Mouse (Mus musculus) C2C12 (cell line): Measurements from ENCODE around the gene Pigq. TPM values are rescaled to one million over a fixed set of nuclear protein-coding genes. Genes with fewer than 3 reads are reported as not detected.

ENCODE experiments used
- H3K27me3 ChIP-seq: one replicate; pipeline ENCODE4 v1.6.1; 2011; ENCODE audit not compliant: control insufficient read depth, insufficient read depth, insufficient read length
- H3K36me3 ChIP-seq: one replicate; pipeline ENCODE4 v1.6.1; 2011; ENCODE audit not compliant: control insufficient read depth, insufficient read depth
- H3K4me3 ChIP-seq: one replicate; pipeline ENCODE4 v1.5.1; 2011; ENCODE audit warnings: mild to moderate bottlenecking, control low read depth; ENCODE audit not compliant: poor library complexity, insufficient read depth, severe bottlenecking
- H3K79me2 ChIP-seq: one replicate; pipeline ENCODE4 v1.6.1; 2011; ENCODE audit not compliant: control insufficient read depth, insufficient read depth
- H3K79me3 ChIP-seq: one replicate; pipeline ENCODE4 v1.6.1; 2011; ENCODE audit warnings: low read depth, control low read depth
- H3ac ChIP-seq: one replicate; pipeline ENCODE3; 2011; ENCODE audit warnings: low read depth; ENCODE audit not compliant: control insufficient read depth, insufficient read length
- CEBPB ChIP-seq: IDR thresholded peaks from one replicate; pipeline ENCODE4 v1.6.1; 2011; ENCODE audit warnings: low read depth, mild to moderate bottlenecking, control low read depth, moderate library complexity
- CTCF ChIP-seq: IDR thresholded peaks from one replicate; pipeline ENCODE4 v1.5.1; 2011; ENCODE audit not compliant: control insufficient read depth, insufficient read depth, insufficient read length
- FOSL1 ChIP-seq: IDR thresholded peaks from one replicate; pipeline ENCODE4 v1.8.0; 2011; ENCODE audit warnings: mild to moderate bottlenecking, low read length; ENCODE audit not compliant: poor library complexity, insufficient read depth, severe bottlenecking
- MAX ChIP-seq: IDR thresholded peaks from one replicate; pipeline ENCODE4 v1.6.1; 2011; ENCODE audit warnings: mild to moderate bottlenecking, control low read depth
- MYOD1 ChIP-seq: IDR thresholded peaks from one replicate; pipeline ENCODE4 v1.6.1; 2011; ENCODE audit warnings: low read depth; ENCODE audit not compliant: control insufficient read depth, insufficient read length
- MYOG ChIP-seq: IDR thresholded peaks from one replicate; pipeline ENCODE4 v1.6.1; 2011; ENCODE audit not compliant: control insufficient read depth, insufficient read length; ENCODE audit errors: extremely low read depth
- USF1 ChIP-seq: IDR thresholded peaks from one replicate; pipeline ENCODE4 v1.6.1; 2011; ENCODE audit warnings: low read depth, mild to moderate bottlenecking, control low read depth, moderate library complexity
- polyA plus RNA-seq: library from polyadenylated mRNA; unstranded; fragments of >200 nt; fragmentation: generic; extraction: Trizol; gene quantifications from one replicate; pipeline ENCODE4 v1.2.1, GENCODE M21; 2012; ENCODE audit warnings: missing spikeins

The Pigq gene
- polyA plus RNA-seq, 1 experiment = 43.5 TPM

- H3K36me3 ChIP-seq = peaks cover 6% of the 10 kb centered on the region
- TF ChIP-seq MAX (no peak), USF1 (no peak), CEBPB (no peak), FOSL1 (no peak), MYOG (no peak), MYOD1 (no peak), CTCF (no peak)
- H3K79me2 ChIP-seq = peaks cover 61% of the 10 kb centered on the region
Measured at GRCm38 (mm10) chr17:25918037-25918750, 26.5 kb downstream of the Pigq start.

DNA sequence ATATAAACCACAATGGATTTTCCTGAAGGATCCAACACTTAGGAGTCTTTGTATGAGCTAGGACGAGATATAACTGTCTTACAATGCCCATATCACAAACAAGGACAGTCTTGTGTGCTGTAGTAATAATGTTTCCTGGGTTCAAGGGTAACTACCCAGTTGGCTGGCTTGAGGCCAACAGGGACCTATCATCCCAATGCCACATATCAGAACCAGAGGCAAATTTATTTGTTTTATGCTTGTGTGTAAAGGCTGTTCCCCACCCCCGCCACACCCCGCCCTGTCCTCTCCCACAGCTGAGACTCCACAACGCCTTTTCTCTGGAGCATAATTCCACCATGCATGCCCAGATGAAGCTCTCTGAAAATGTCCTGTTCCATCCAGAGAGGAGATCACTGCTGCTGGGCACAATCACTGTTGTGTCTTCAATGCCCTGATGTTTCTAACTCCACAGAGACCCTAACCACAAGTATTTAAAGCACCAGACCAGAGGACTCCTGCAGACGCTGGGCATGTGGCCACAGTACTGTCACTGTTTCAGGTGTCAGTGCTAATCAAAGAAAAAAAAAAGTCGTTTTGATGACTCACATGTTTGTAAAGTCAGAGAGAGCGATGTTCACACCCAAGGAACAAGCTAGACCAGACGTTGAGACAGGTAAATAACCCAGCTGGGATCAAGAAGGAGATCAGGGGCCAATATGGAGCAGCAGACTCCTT, 27.6 kb downstream of the Pigq start:
- Histone ChIP-seq H3K27me3 (no peaks in the 10 kb centered on the region), H3K36me3 (peaks cover 6% of the 10 kb centered on the region), H3ac (no peak overlapping the region), H3K4me3 (no peak overlapping the region), H3K79me3 (peaks cover 39% of the 10 kb centered on the region), H3K79me2 (peaks cover 68% of the 10 kb centered on the region)
- TF ChIP-seq MAX (no peak), FOSL1 (no peak), CTCF (no peak), CEBPB (no peak), USF1 (no peak), MYOD1 (no peak), MYOG (no peak)

More at GRCm38 (mm10) chr17:25918037-25918750, 26.5 kb downstream of the Pigq start:
- Histone ChIP-seq H3K79me3 (peaks cover 37% of the 10 kb centered on the region), H3K27me3 (no peaks in the 10 kb centered on the region), H3K4me3 (peak overlapping the region; percentile 85), H3ac (no peak overlapping the region)

DNA sequence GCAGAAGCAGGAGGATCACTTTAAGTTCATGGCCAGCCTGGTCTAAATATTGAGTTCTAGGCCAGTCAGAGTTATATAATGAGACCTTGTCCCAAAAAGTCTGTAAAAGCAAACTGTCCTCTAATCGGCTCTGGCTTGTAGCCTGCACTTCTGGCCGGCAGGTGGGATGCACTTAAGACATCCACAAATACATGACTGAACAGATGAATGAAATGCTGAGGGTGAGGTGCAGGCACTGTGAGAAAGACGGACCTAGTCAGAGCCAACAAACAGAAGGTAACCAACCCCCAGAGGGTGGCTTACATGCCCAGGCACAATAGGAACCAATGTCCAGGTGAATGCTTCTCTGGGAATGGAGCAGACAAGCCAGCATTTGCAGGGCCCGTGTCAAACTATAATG, 30.4 kb downstream of the Pigq start:
- no peaks in the 10 kb centered on the region for H3K27me3 ChIP-seq
- no peak for TF ChIP-seq USF1
- no peak for TF ChIP-seq FOSL1
- TF ChIP-seq MAX = no peak
- TF ChIP-seq MYOD1 = no peak
- no peak for TF ChIP-seq CTCF
- no peak for TF ChIP-seq CEBPB
- TF ChIP-seq MYOG = no peak
- H3K36me3 ChIP-seq = peaks cover 6% of the 10 kb centered on the region
- H3K4me3 ChIP-seq = no peak overlapping the region
- peaks cover 95% of the 10 kb centered on the region for H3K79me2 ChIP-seq
- H3K79me3 ChIP-seq = peaks cover 52% of the 10 kb centered on the region
- H3ac ChIP-seq = no peak overlapping the region

DNA sequence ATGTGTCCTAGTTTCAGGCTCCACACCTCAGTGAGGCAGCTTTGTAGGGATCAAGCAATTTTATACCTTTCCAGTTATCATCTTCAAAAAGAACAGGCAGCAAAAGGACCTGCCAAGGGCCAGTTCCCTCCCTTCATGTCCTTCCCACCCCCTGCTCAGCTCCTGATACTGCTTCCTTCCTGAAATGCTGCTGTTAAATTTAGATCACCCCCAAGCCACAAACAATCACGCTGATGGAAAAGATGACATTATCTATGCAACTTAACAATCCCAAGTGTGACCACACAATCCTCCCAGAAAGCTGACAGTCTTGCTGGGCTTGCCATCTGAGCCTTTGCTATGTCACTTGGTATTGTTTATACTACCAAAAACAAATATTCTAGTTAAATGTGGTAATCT, 30.9 kb downstream of the Pigq start:
- H3K4me3 ChIP-seq = no peak overlapping the region
- peaks cover 53% of the 10 kb centered on the region for H3K79me3 ChIP-seq
- peaks cover 6% of the 10 kb centered on the region for H3K36me3 ChIP-seq
- H3K27me3 ChIP-seq = no peaks in the 10 kb centered on the region
- H3ac ChIP-seq = no peak overlapping the region
- no peak for TF ChIP-seq MAX
- no peak for TF ChIP-seq CEBPB
- TF ChIP-seq FOSL1 = no peak
- TF ChIP-seq USF1 = no peak
- TF ChIP-seq MYOG = no peak
- no peak for TF ChIP-seq MYOD1
- no peak for TF ChIP-seq CTCF
- peaks cover 95% of the 10 kb centered on the region for H3K79me2 ChIP-seq

- no peak overlapping the region for H3K4me3 ChIP-seq
- peaks cover 52% of the 10 kb centered on the region for H3K79me3 ChIP-seq
- H3K27me3 ChIP-seq = no peaks in the 10 kb centered on the region
- H3K36me3 ChIP-seq = peaks cover 6% of the 10 kb centered on the region
- H3ac ChIP-seq = no peak overlapping the region
- TF ChIP-seq CTCF = no peak
- TF ChIP-seq MYOG = no peak
- no peak for TF ChIP-seq MYOD1
- no peak for TF ChIP-seq CEBPB
- no peak for TF ChIP-seq MAX
- peaks cover 95% of the 10 kb centered on the region for H3K79me2 ChIP-seq
Measured at GRCm38 (mm10) chr17:25913186-25913876, 31.4 kb downstream of the Pigq start.
